Mouse (Mus musculus): Measurements from ENCODE around the gene Cyth1. TPM values are rescaled to one million over a fixed set of nuclear protein-coding genes. Genes with fewer than 3 reads are reported as not detected.

The Cyth1 gene
- polyA plus RNA-seq, 1 experiment = 9.3 TPM

DNA sequence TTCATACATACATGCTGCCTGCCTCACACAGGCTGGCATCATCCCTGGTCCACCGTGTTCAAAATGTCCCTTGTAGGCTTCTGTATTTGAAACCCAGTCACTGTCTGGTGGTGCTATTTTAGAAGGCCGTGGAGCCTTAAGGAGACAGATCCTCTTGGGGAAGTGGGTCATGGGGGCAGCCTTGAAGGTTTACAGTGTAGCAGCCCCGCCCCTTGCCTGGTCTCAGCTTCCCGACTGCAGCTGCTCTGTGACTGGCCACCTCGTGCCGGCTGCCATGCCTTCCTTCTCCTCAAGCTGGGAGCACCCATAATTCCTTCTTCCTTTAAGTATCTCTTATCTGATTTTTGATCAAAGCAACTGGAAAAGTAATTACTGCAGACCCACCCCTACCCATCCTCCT is 113.1 kb downstream of the Cyth1 start:
- TF ChIP-seq FLI1 (IDR thresholded peaks at IDR 0.05; ENCODE audit: low read length) (no peak), GATA1 (IDR thresholded peaks at IDR 0.05; ENCODE audit: borderline replicate concordance, low read length) (no peak)
- Histone ChIP-seq H3K4me3 (replicated peaks) (no peak overlapping the region), H3K36me3 (replicated peaks; ENCODE audit: low read length) (peaks cover 5% of the 10 kb centered on the region), H3K4me1 (peaks cover 40% of the 10 kb centered on the region), H3K9me3 (peaks cover 26% of the 10 kb centered on the region), H3K27me3 (replicated peaks) (peaks cover 20% of the 10 kb centered on the region)

DNA sequence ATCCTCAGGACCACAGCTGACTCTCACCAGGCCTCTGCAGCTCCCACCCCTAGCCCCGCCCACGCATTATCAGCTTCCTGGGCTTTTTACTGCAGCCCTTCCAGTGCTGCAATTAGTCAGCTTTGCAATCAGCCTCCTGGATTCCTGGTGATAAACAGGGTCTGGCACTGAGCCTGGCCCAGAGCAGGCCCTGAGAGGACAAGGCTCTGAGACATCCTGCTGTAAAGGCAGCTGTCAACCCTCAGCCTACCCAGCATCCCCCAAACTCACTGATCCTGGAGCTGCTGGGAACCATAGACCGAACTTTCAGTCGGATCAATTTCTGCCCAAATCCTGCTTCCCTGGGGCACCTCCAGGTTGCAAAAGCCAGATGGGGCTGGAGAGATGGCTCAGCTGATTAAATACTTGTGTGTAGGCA is 114.6 kb downstream of the Cyth1 start:
- peaks cover 5% of the 10 kb centered on the region for H3K36me3 ChIP-seq (replicated peaks; ENCODE audit: low read length)
- TF ChIP-seq FLI1 (IDR thresholded peaks at IDR 0.05; ENCODE audit: low read length) (no peak), GATA1 (IDR thresholded peaks at IDR 0.05; ENCODE audit: borderline replicate concordance, low read length) (no peak)
- H3K4me3 ChIP-seq (replicated peaks) = no peak overlapping the region
- H3K9me3 ChIP-seq = peaks cover 14% of the 10 kb centered on the region
- H3K4me1 ChIP-seq = peaks cover 55% of the 10 kb centered on the region
- H3K27me3 ChIP-seq (replicated peaks) = peaks cover 23% of the 10 kb centered on the region

DNA sequence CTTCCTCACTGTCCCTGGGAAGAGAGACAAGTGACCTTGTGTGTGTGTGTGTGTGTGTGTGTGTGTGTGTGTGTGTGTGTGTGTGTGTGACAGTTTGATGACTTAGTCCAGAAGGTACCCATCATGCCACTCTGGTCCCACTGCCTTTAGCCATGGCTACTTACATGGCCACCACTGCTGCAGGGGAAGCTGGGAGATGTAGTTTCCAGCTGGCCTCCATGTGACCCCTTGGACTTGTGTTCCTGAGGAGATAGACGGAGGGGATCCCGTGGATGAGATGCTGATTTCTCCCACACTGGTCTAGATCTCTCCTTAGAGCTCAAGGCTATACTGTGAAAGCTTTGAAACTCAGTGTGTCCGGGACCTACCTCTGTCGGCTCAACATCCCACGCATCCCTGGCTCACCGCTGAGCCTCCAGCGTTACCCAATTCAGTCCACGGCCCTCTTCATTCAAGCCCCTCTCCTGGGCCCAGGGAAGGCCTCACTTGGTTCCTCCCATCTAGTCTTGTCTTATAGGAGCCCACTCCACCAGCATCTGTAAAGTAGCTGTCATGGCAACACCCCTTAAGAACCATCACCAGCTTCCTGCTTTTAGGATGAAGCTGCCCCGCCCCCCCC is 115.2 kb downstream of the Cyth1 start:
- Histone ChIP-seq H3K4me3 (replicated peaks) (no peak overlapping the region), H3K36me3 (replicated peaks; ENCODE audit: low read length) (no peaks in the 10 kb centered on the region)
- TF ChIP-seq FLI1 (IDR thresholded peaks at IDR 0.05; ENCODE audit: low read length) (no peak), GATA1 (IDR thresholded peaks at IDR 0.05; ENCODE audit: borderline replicate concordance, low read length) (no peak)

GRCm38 (mm10) chr11:118132136-118132535 is 116.3 kb downstream of the Cyth1 start:
- Histone ChIP-seq H3K4me1 (peaks cover 56% of the 10 kb centered on the region), H3K9me3 (no peaks in the 10 kb centered on the region), H3K4me3 (replicated peaks) (no peak overlapping the region), H3K36me3 (replicated peaks; ENCODE audit: low read length) (no peaks in the 10 kb centered on the region), H3K27me3 (replicated peaks) (peaks cover 32% of the 10 kb centered on the region)
- TF ChIP-seq GATA1 (IDR thresholded peaks at IDR 0.05; ENCODE audit: borderline replicate concordance, low read length) = no peak
- TF ChIP-seq FLI1 (IDR thresholded peaks at IDR 0.05; ENCODE audit: low read length) = no peak

More for the DNA sequence above, 115.2 kb downstream of the Cyth1 start:
- H3K9me3 ChIP-seq = peaks cover 9% of the 10 kb centered on the region
- peaks cover 56% of the 10 kb centered on the region for H3K4me1 ChIP-seq
- H3K27me3 ChIP-seq (replicated peaks) = peaks cover 25% of the 10 kb centered on the region

- H3K27me3 ChIP-seq (replicated peaks) = peaks cover 36% of the 10 kb centered on the region
- TF ChIP-seq GATA1 (IDR thresholded peaks at IDR 0.05; ENCODE audit: borderline replicate concordance, low read length) = no peak
- no peak for TF ChIP-seq FLI1 (IDR thresholded peaks at IDR 0.05; ENCODE audit: low read length)
- no peaks in the 10 kb centered on the region for H3K9me3 ChIP-seq
- no peaks in the 10 kb centered on the region for H3K36me3 ChIP-seq (replicated peaks; ENCODE audit: low read length)
- peaks cover 50% of the 10 kb centered on the region for H3K4me1 ChIP-seq
- H3K4me3 ChIP-seq (replicated peaks) = peak within 1 kb of the TSS; percentile 69
These were observed 117.9 kb downstream of the Cyth1 start, which contains the start of gene Dnah17 for GRCm38 (mm10) chr11:118130534-118130933. Gene Dnah17, minus strand, starts transcription at chr11:118130634.

DNA sequence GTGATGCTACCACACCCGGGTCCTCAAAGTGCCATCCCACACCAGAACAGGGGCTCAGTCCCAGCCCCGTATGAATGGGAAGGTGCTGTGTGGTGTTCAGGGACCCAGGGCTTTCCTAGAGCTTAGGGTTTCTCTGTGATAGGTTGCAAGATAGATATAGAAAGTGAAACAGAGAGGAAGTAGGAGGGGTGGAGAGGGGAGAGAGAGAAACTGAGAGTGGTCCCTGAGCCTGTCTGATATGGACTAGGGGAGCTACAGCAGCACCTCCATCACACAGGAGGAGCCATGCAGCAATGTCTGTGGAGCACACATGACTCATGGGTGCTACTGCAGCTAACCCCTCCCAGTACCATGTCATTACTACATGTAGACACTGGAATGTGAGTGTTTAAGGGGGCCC is 118.6 kb downstream of the Cyth1 start:
- Histone ChIP-seq H3K4me3 (replicated peaks) (peak overlapping the region; percentile 69), H3K9me3 (no peaks in the 10 kb centered on the region), H3K27me3 (replicated peaks) (peaks cover 37% of the 10 kb centered on the region), H3K4me1 (peaks cover 50% of the 10 kb centered on the region), H3K36me3 (replicated peaks; ENCODE audit: low read length) (no peaks in the 10 kb centered on the region)
- TF ChIP-seq GATA1 (IDR thresholded peaks at IDR 0.05; ENCODE audit: borderline replicate concordance, low read length) (no peak), FLI1 (IDR thresholded peaks at IDR 0.05; ENCODE audit: low read length) (no peak)

DNA sequence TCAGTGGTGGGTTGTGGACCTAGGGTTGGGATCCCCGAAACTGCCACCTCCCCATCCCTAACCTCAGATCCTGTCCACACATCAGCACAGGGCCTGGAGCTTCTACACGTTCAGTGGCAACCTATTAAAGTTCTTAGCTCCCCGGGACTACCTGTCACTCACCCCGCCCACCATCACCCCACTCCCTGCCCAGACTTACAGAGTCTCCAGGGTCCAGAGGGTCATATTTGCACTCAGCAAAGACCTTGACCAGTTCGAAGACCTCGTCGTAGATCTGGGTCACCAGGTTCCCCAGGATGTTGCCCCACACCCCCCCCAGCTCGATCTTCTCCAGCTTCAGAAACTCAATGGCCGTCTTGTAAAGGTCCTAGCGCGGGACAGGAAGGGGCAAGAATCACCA is 126.8 kb downstream of the Cyth1 start:
- TF ChIP-seq GATA1 (IDR thresholded peaks at IDR 0.05; ENCODE audit: borderline replicate concordance, low read length) = no peak
- TF ChIP-seq FLI1 (IDR thresholded peaks at IDR 0.05; ENCODE audit: low read length) = no peak
- H3K27me3 ChIP-seq (replicated peaks) = peaks cover 74% of the 10 kb centered on the region

DNA sequence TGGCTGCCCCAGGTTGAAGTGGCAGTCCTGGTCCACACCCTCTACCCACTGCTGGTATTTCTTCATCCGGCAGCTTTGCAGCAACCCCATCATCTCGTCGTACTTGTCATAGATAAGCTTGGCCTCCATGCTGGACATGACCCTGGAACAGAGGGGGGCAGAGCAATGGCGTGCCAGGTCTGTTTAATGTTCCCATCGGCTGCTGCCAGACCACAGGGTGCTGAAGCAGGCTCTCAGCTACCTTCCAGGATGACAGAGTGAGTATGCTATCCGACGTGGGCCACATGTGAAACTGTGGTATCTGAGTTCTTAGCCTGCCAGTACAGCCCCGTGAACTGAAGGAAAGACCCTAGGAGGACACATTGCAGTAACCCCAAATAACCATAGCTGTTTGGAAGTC is 129.6 kb downstream of the Cyth1 start:
- TF ChIP-seq GATA1 (IDR thresholded peaks at IDR 0.05; ENCODE audit: borderline replicate concordance, low read length) (no peak), FLI1 (IDR thresholded peaks at IDR 0.05; ENCODE audit: low read length) (no peak)
- peaks cover 22% of the 10 kb centered on the region for H3K4me1 ChIP-seq
- no peak overlapping the region for H3K4me3 ChIP-seq (replicated peaks)
- peaks cover 67% of the 10 kb centered on the region for H3K27me3 ChIP-seq (replicated peaks)
- no peaks in the 10 kb centered on the region for H3K36me3 ChIP-seq (replicated peaks; ENCODE audit: low read length)
- peaks cover 5% of the 10 kb centered on the region; the same call in 1 of the 2 replicates for H3K9me3 ChIP-seq

More for the DNA sequence above, 126.8 kb downstream of the Cyth1 start:
- peaks cover 8% of the 10 kb centered on the region; the same call in 1 of the 2 replicates for H3K4me1 ChIP-seq
- no peaks in the 10 kb centered on the region for H3K36me3 ChIP-seq (replicated peaks; ENCODE audit: low read length)
- peaks cover 5% of the 10 kb centered on the region; the same call in 1 of the 2 replicates for H3K9me3 ChIP-seq
- H3K4me3 ChIP-seq (replicated peaks) = no peak overlapping the region

GRCm38 (mm10) chr11:118114581-118115110 is 133.7 kb downstream of the Cyth1 start:
- H3K4me1 ChIP-seq = peaks cover 26% of the 10 kb centered on the region
- peaks cover 61% of the 10 kb centered on the region for H3K27me3 ChIP-seq (replicated peaks)
- H3K4me3 ChIP-seq (replicated peaks) = no peak overlapping the region
- H3K9me3 ChIP-seq = no peaks in the 10 kb centered on the region
- TF ChIP-seq GATA1 (IDR thresholded peaks at IDR 0.05; ENCODE audit: borderline replicate concordance, low read length) (no peak), FLI1 (IDR thresholded peaks at IDR 0.05; ENCODE audit: low read length) (no peak)
- H3K36me3 ChIP-seq (replicated peaks; ENCODE audit: low read length) = no peaks in the 10 kb centered on the region

GRCm38 (mm10) chr11:118113516-118114205 is 134.7 kb downstream of the Cyth1 start:
- no peak overlapping the region for H3K4me3 ChIP-seq (replicated peaks)
- no peaks in the 10 kb centered on the region for H3K36me3 ChIP-seq (replicated peaks; ENCODE audit: low read length)
- TF ChIP-seq FLI1 (IDR thresholded peaks at IDR 0.05; ENCODE audit: low read length) (no peak), GATA1 (IDR thresholded peaks at IDR 0.05; ENCODE audit: borderline replicate concordance, low read length) (no peak)
- H3K9me3 ChIP-seq = no peaks in the 10 kb centered on the region
- peaks cover 62% of the 10 kb centered on the region for H3K27me3 ChIP-seq (replicated peaks)
- peaks cover 19% of the 10 kb centered on the region for H3K4me1 ChIP-seq
